Mouse (Mus musculus): Measurements from ENCODE around the gene Scaf1.

Gene Scaf1

GRCm38 (mm10) chr7:44983944-44984832 is 32.0 kb downstream of the Scaf1 start:
- no peak for DNase-seq (ENCODE audit: low spot score)

- DNase-seq (ENCODE audit: low spot score) = peak; percentile 73
Observed at GRCm38 (mm10) chr7:44983085-44983484, 33.1 kb downstream of the Scaf1 start.

- no peak for DNase-seq (ENCODE audit: low spot score)
Observed at GRCm38 (mm10) chr7:44981539-44981938, 34.6 kb downstream of the Scaf1 start.

GRCm38 (mm10) chr7:44978300-44978699 is 37.9 kb downstream of the Scaf1 start:
- DNase-seq (ENCODE audit: low spot score) = no peak

- no peak for DNase-seq (ENCODE audit: low spot score)
Observed at GRCm38 (mm10) chr7:44975117-44975419, 41.1 kb downstream of the Scaf1 start.

GRCm38 (mm10) chr7:44974383-44975116 is 41.6 kb downstream of the Scaf1 start, which contains the start of gene Cpt1c:
Gene Cpt1c (minus strand): TSS chr7:44974851.
- no peak for DNase-seq (ENCODE audit: low spot score)

- DNase-seq (ENCODE audit: low spot score) = no peak
Observed at GRCm38 (mm10) chr7:44973415-44974130, 42.6 kb downstream of the Scaf1 start.

- DNase-seq (ENCODE audit: low spot score) = no peak
Observed at GRCm38 (mm10) chr7:44971142-44971541, 45.0 kb downstream of the Scaf1 start.

GRCm38 (mm10) chr7:44970231-44970691 is 45.9 kb downstream of the Scaf1 start:
- DNase-seq (ENCODE audit: low spot score) = peak; percentile 45

GRCm38 (mm10) chr7:44966638-44967037 is 49.5 kb downstream of the Scaf1 start:
- no peak for DNase-seq (ENCODE audit: low spot score)

GRCm38 (mm10) chr7:44965975-44966374 is 50.2 kb downstream of the Scaf1 start:
- no peak for DNase-seq (ENCODE audit: low spot score)

- DNase-seq (ENCODE audit: low spot score) = no peak
Observed at GRCm38 (mm10) chr7:44964990-44965389, 51.2 kb downstream of the Scaf1 start.

- DNase-seq (ENCODE audit: low spot score) = no peak
Observed at GRCm38 (mm10) chr7:44962831-44963230, 53.3 kb downstream of the Scaf1 start.

- no peak for DNase-seq (ENCODE audit: low spot score)
Observed at GRCm38 (mm10) chr7:44962337-44962736, 53.8 kb downstream of the Scaf1 start.

GRCm38 (mm10) chr7:44960512-44960910 is 55.7 kb downstream of the Scaf1 start:
- DNase-seq (ENCODE audit: low spot score) = no peak

GRCm38 (mm10) chr7:44959874-44960511 is 56.2 kb downstream of the Scaf1 start:
- DNase-seq (ENCODE audit: low spot score) = no peak

- no peak for DNase-seq (ENCODE audit: low spot score)
Observed at GRCm38 (mm10) chr7:44959281-44959680, 56.9 kb downstream of the Scaf1 start.

GRCm38 (mm10) chr7:44958208-44958607 is 58.0 kb downstream of the Scaf1 start:
- no peak for DNase-seq (ENCODE audit: low spot score)

- no peak for DNase-seq (ENCODE audit: low spot score)
Observed at GRCm38 (mm10) chr7:44957183-44957835, 58.9 kb downstream of the Scaf1 start.

- DNase-seq (ENCODE audit: low spot score) = no peak
Observed at GRCm38 (mm10) chr7:44956266-44956665, 59.9 kb downstream of the Scaf1 start.

- no peak for DNase-seq (ENCODE audit: low spot score)
Observed at GRCm38 (mm10) chr7:44955628-44956027, 60.5 kb downstream of the Scaf1 start.

Measured in urinary bladder, postnatal 10 days (tissue).